16 mouse cellular contexts compared by ENCODE assay signal in the genomic region with DNA sequence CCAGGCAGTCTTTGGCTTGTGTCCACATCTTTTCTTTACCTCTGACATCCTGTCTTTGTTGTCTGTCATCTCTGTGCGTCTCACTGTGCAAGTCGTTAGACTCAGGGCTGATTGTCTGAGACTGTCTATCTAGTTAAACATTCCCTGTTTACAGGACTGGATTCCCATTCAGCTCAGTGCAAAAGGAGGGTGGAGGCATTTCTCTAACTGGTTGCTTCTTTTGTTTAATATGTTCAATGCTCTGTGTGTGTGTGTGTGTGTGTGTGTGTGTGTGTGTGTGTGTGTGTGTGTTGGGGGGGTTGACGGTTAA. TPM values are rescaled to one million over a fixed set of nuclear protein-coding genes. Genes with fewer than 3 reads are reported as not detected.
A peak's percentile ranks its signal among the peaks of the same experiment; 100 is the strongest.
DNase-seq lines count a peak whose midpoint lies in the region; ATAC-seq and TF ChIP-seq lines count a peak whose summit lies in the region.
"Had no signal": no experiment of that assay in that cellular context is flagged by ENCODE, and none has a peak within 500 bp of the region (broad histone marks: within the 10 kb centered on the region; RNA-seq: fewer than 3 reads in every experiment).

No protein-coding gene starts in this region.

- 24% methylated on average over 3 of the region's 3 CpGs for WGBS in hindbrain, embryonic 15.5 days
- WGBS in hindbrain, embryonic 14.5 days, result 32% methylated on average over 3 of the region's 3 CpGs
- WGBS in lung, postnatal 0 days, result 20% methylated on average over 3 of the region's 3 CpGs
- 21% methylated on average over 3 of the region's 3 CpGs for WGBS in forebrain, embryonic 14.5 days
- WGBS in stomach, embryonic 14.5 days, result 40% methylated on average over 3 of the region's 3 CpGs

- no peak for TF ChIP-seq EP300 in lung, postnatal 0 days (IDR thresholded peaks at IDR 0.05)

- H3K4me1 ChIP-seq in hindbrain, embryonic 15.5 days (replicated peaks), result 0 out of 2 replicates have a peak, but pooled peaks cover 9% of the 10 kb centered on the region
- H3K4me1 ChIP-seq in hindbrain, embryonic 14.5 days (replicated peaks; ENCODE audit: control insufficient read depth, insufficient read depth, low read length), result no peaks in the 10 kb centered on the region
- H3K4me1 ChIP-seq in lung, postnatal 0 days (ENCODE audit: insufficient read depth, low read depth, low read length), result peaks cover 20% of the 10 kb centered on the region; the same call in 1 of the 2 replicates
- H3K4me1 ChIP-seq in forebrain, embryonic 14.5 days (ENCODE audit: control insufficient read depth, insufficient read depth, low read length), result no peaks in the 10 kb centered on the region; the same call in 1 of the 2 replicates
- peaks cover 8% of the 10 kb centered on the region; the same call in 1 of the 2 replicates for H3K4me1 ChIP-seq in stomach, embryonic 14.5 days (ENCODE audit: control insufficient read depth, insufficient read depth, low read length)

- H3K4me3 ChIP-seq in hindbrain, embryonic 15.5 days, result no peak overlapping the region
- no peak overlapping the region for H3K4me3 ChIP-seq in hindbrain, embryonic 14.5 days (replicated peaks; ENCODE audit: low read length)
- H3K4me3 ChIP-seq in lung, postnatal 0 days (ENCODE audit: low read depth, low read length), result no peak overlapping the region
- H3K4me3 ChIP-seq in forebrain, embryonic 14.5 days (ENCODE audit: low read depth, low read length), result no peak overlapping the region
- H3K4me3 ChIP-seq in stomach, embryonic 14.5 days (ENCODE audit: low read depth, low read length), result no peak overlapping the region
- H3K4me3 ChIP-seq: heart, adult 2 months had no signal

- H3K9me3 ChIP-seq in hindbrain, embryonic 15.5 days, result no peaks in the 10 kb centered on the region
- H3K9me3 ChIP-seq in hindbrain, embryonic 14.5 days (ENCODE audit: control insufficient read depth, low read length), result no peaks in the 10 kb centered on the region
- no peaks in the 10 kb centered on the region for H3K9me3 ChIP-seq in lung, postnatal 0 days (ENCODE audit: low read length)
- no peaks in the 10 kb centered on the region for H3K9me3 ChIP-seq in forebrain, embryonic 14.5 days (replicated peaks; ENCODE audit: control insufficient read depth, low read length)
- no peaks in the 10 kb centered on the region for H3K9me3 ChIP-seq in stomach, embryonic 14.5 days (ENCODE audit: control insufficient read depth, low read depth, low read length)

- DNase-seq in hindbrain, embryonic 14.5 days (ENCODE audit: low spot score), result no peak
- DNase-seq in lung, postnatal 0 days (ENCODE audit: low spot score), result no peak
- DNase-seq in lung, adult 18-20 months, result no peak
- peak; percentile 19 for DNase-seq in forebrain, embryonic 14.5 days (ENCODE audit: low spot score)
- no peak for DNase-seq in cerebellum, adult 18-20 months
- no peak for DNase-seq in natural killer cell, adult 2 months (ENCODE audit: low spot score in 2 of 2)
- DNase-seq: B cell, adult 2 months; cerebellum, adult 8-10 months; heart, adult 2 months; heart, postnatal 10 days; layer of hippocampus, adult 9-11 months; thymus, adult 2 months had no signal

- H3K36me3 ChIP-seq in hindbrain, embryonic 15.5 days, result no peaks in the 10 kb centered on the region
- H3K36me3 ChIP-seq in hindbrain, embryonic 14.5 days (replicated peaks; ENCODE audit: control insufficient read depth, insufficient read depth), result no peaks in the 10 kb centered on the region
- no peaks in the 10 kb centered on the region for H3K36me3 ChIP-seq in lung, postnatal 0 days (ENCODE audit: insufficient read depth, low read length)
- no peaks in the 10 kb centered on the region for H3K36me3 ChIP-seq in forebrain, embryonic 14.5 days (ENCODE audit: control insufficient read depth, insufficient read depth, low read length)
- H3K36me3 ChIP-seq in stomach, embryonic 14.5 days (ENCODE audit: control insufficient read depth, insufficient read depth, low read length), result no peaks in the 10 kb centered on the region

- H3K27me3 ChIP-seq in hindbrain, embryonic 15.5 days, result no peaks in the 10 kb centered on the region
- no peaks in the 10 kb centered on the region for H3K27me3 ChIP-seq in hindbrain, embryonic 14.5 days (ENCODE audit: control insufficient read depth, insufficient read depth, low read length)
- H3K27me3 ChIP-seq in lung, postnatal 0 days (replicated peaks; ENCODE audit: insufficient read depth, low read length), result no peaks in the 10 kb centered on the region
- no peaks in the 10 kb centered on the region for H3K27me3 ChIP-seq in forebrain, embryonic 14.5 days (replicated peaks; ENCODE audit: control insufficient read depth, insufficient read depth, low read length)
- H3K27me3 ChIP-seq in stomach, embryonic 14.5 days (ENCODE audit: control insufficient read depth, insufficient read depth, low read length), result no peaks in the 10 kb centered on the region

- H3K4me2 ChIP-seq in hindbrain, embryonic 15.5 days, result no peak overlapping the region
- no peak overlapping the region for H3K4me2 ChIP-seq in hindbrain, embryonic 14.5 days (replicated peaks)
- H3K4me2 ChIP-seq in lung, postnatal 0 days (replicated peaks; ENCODE audit: low read depth, low read length), result 0 out of 2 replicates have a peak overlapping the region, but pooled peaks have one; percentile 19
- no peak overlapping the region for H3K4me2 ChIP-seq in forebrain, embryonic 14.5 days (ENCODE audit: low read length)
- no peak overlapping the region for H3K4me2 ChIP-seq in stomach, embryonic 14.5 days (replicated peaks; ENCODE audit: low read depth, low read length)

- no peak for TF ChIP-seq CTCF in lung, postnatal 0 days (IDR thresholded peaks at IDR 0.05)

- no peak overlapping the region for H3K27ac ChIP-seq in hindbrain, embryonic 15.5 days (replicated peaks)
- H3K27ac ChIP-seq in hindbrain, embryonic 14.5 days, result no peak overlapping the region
- H3K27ac ChIP-seq in lung, postnatal 0 days (ENCODE audit: low read length), result peak overlapping the region; percentile 51
- no peak overlapping the region for H3K27ac ChIP-seq in forebrain, embryonic 14.5 days (ENCODE audit: low read depth, low read length)
- H3K27ac ChIP-seq in stomach, embryonic 14.5 days (ENCODE audit: low read length), result peak overlapping the region; percentile 62; the same call in 1 of the 2 replicates
- H3K27ac ChIP-seq: heart, adult 2 months had no signal

- no peak overlapping the region for H3K9ac ChIP-seq in hindbrain, embryonic 15.5 days
- no peak overlapping the region for H3K9ac ChIP-seq in hindbrain, embryonic 14.5 days
- no peak overlapping the region for H3K9ac ChIP-seq in lung, postnatal 0 days (replicated peaks; ENCODE audit: low read depth)
- H3K9ac ChIP-seq in forebrain, embryonic 14.5 days (ENCODE audit: low read length), result no peak overlapping the region
- H3K9ac ChIP-seq in stomach, embryonic 14.5 days (replicated peaks; ENCODE audit: low read depth, low read length), result no peak overlapping the region

- ATAC-seq in hindbrain, embryonic 15.5 days (ENCODE audit: low FRiP score, low read depth), result peak; percentile 30; the same call in 1 of the 2 replicates
- no peak for ATAC-seq in hindbrain, embryonic 14.5 days (ENCODE audit: low FRiP score)
- ATAC-seq in lung, postnatal 0 days, result 0 out of 2 replicates have a peak, but pooled peaks have one; percentile 10
- 0 out of 2 replicates have a peak, but pooled peaks have one; percentile 34 for ATAC-seq in forebrain, embryonic 14.5 days
- no peak for ATAC-seq in stomach, embryonic 14.5 days (ENCODE audit: insufficient number of reproducible peaks, insufficient read depth, low FRiP score, low read depth)
- ATAC-seq: activated CD4-positive, CD25-positive, alpha-beta regulatory T cell, adult 4 months; inflammation-experienced regulatory T-cells, adult 6 months had no signal

RNA-seq across cellular contexts. Expression of a gene that starts 23.0 kb away (rescaled TPM):
- polyA plus RNA-seq in hindbrain, embryonic 15.5 days (2015; fragmentation: Nextera tagmentation; extraction: Ambion mirVana), result 0.41 and 0.75 TPM in 2 replicates
- polyA plus RNA-seq in hindbrain, embryonic 14.5 days (2014; fragmentation: Nextera tagmentation; extraction: Ambion mirVana), result 0.41 and 0.77 TPM in 2 replicates
- 12.1 and 14.5 TPM in 2 replicates for polyA plus RNA-seq in lung, postnatal 0 days (2015; fragmentation: Nextera tagmentation; extraction: Ambion mirVana)
- polyA plus RNA-seq in forebrain, embryonic 14.5 days (2014; fragmentation: Nextera tagmentation; extraction: Ambion mirVana), result 0.29 and 0.80 TPM in 2 replicates
- 1.4 and 1.5 TPM in 2 replicates for polyA plus RNA-seq in stomach, embryonic 14.5 days (2014; fragmentation: Nextera tagmentation; extraction: Ambion mirVana)

Comparison
In these comparisons a context has a peak if more than half of its experiments do, and no peak if none do; other contexts are left out.
1. ATAC-seq: peak in hindbrain, embryonic 15.5 days (single experiment), lung, postnatal 0 days (single experiment) and forebrain, embryonic 14.5 days (single experiment); none in hindbrain, embryonic 14.5 days (single experiment) and stomach, embryonic 14.5 days (single experiment).
2. H3K27ac ChIP-seq: peak in lung, postnatal 0 days (single experiment) and stomach, embryonic 14.5 days (single experiment); none in hindbrain, embryonic 15.5 days (single experiment), hindbrain, embryonic 14.5 days (single experiment) and forebrain, embryonic 14.5 days (single experiment).